Mouse (Mus musculus) megakaryocyte, embryonic 14.5 days (primary cell): ENCODE results near the gene Prokr1.

ENCODE experiments used
- FLI1 ChIP-seq: IDR thresholded peaks from 2 replicates; pipeline ENCODE4 v1.6.1; 2012; ENCODE audit warnings: low read length, inconsistent platforms, mixed read lengths
- GATA1 ChIP-seq: IDR thresholded peaks from 3 replicates; pipeline ENCODE4 v1.6.1; 2012; ENCODE audit warnings: mixed read lengths, low read length, inconsistent platforms, borderline replicate concordance

- no peak for TF ChIP-seq GATA1
- no peak for TF ChIP-seq FLI1
Measured at GRCm38 (mm10) chr6:87581071-87581470, 9.5 kb downstream of the Prokr1 start.
